Mouse (Mus musculus) hindbrain, embryonic 11.5 days (tissue): ENCODE measurements around the gene Cd244a. TPM values are rescaled to one million over a fixed set of nuclear protein-coding genes. Genes with fewer than 3 reads are reported as not detected.

ENCODE experiments used
- ATAC-seq: fragments of 200-750 bp; cut with Nextera tagmentation; 2 replicates; pipeline ENCODE4 v1.8.0; 2017; ENCODE audit warnings: mild to moderate bottlenecking, moderate TSS enrichment, moderate library complexity; ENCODE audit not compliant: low FRiP score
- DNase-seq: peaks from one replicate; pipeline ENCODE4 v3.0.0-alpha.2; 2015; ENCODE audit warnings: low spot score
- H3K27ac ChIP-seq: fragments of 300-500 bp; sonication (generic); 2 replicates; pipeline ENCODE4 v1.5.1; 2014; ENCODE audit warnings: mild to moderate bottlenecking, low read depth, low read length
- H3K27me3 ChIP-seq: fragments of 300-500 bp; sonication (generic); 2 replicates; pipeline ENCODE4 v1.6.1; 2014; ENCODE audit warnings: mild to moderate bottlenecking, low read length, moderate library complexity, mixed read lengths; ENCODE audit not compliant: control insufficient read depth, insufficient read depth
- H3K36me3 ChIP-seq: fragments of 300-500 bp; sonication (generic); 2 replicates; pipeline ENCODE4 v1.6.1; 2014; ENCODE audit warnings: mild to moderate bottlenecking, low read length, moderate library complexity, mixed read lengths; ENCODE audit not compliant: control insufficient read depth, insufficient read depth
- H3K4me1 ChIP-seq: fragments of 300-500 bp; sonication (generic); replicated peaks from 2 replicates; pipeline ENCODE4 v1.6.1; 2014; ENCODE audit warnings: low read length, mixed read lengths; ENCODE audit not compliant: control insufficient read depth, insufficient read depth
- H3K4me2 ChIP-seq: fragments of 300-500 bp; sonication (generic); replicated peaks from 2 replicates; pipeline ENCODE4 v1.6.1; 2014; ENCODE audit warnings: mild to moderate bottlenecking, low read depth, low read length
- H3K4me3 ChIP-seq: fragments of 300-500 bp; sonication (generic); 2 replicates; pipeline ENCODE4 v1.5.1; 2014; ENCODE audit warnings: low read depth, low read length
- H3K9ac ChIP-seq: fragments of 300-500 bp; sonication (generic); 2 replicates; pipeline ENCODE4 v1.6.1; 2014; ENCODE audit warnings: low read depth, low read length
- H3K9me3 ChIP-seq: fragments of 300-500 bp; sonication (generic); 2 replicates; pipeline ENCODE4 v1.6.1; 2016; ENCODE audit warnings: low read length; ENCODE audit not compliant: control insufficient read depth
- WGBS: fragments of 180-500 bp; shearing (Covaris S2); extraction: QIAGEN DNeasy Blood & Tissue Kit; methylation state at CpG from one replicate; pipeline ENCODE4 v1.1.7; 2014; 5-methylcytosine and 5-hydroxymethylcytosine counted together
- polyA plus RNA-seq: library from polyadenylated mRNA; unstranded; fragments of >200 nt; fragmentation: Nextera tagmentation; extraction: Ambion mirVana; gene quantifications from 2 replicates; pipeline ENCODE4 v1.2.1, GENCODE M21; 2014

Cd244a gene
- polyA plus RNA-seq, 1 experiment from 2014 or later = not detected

DNA sequence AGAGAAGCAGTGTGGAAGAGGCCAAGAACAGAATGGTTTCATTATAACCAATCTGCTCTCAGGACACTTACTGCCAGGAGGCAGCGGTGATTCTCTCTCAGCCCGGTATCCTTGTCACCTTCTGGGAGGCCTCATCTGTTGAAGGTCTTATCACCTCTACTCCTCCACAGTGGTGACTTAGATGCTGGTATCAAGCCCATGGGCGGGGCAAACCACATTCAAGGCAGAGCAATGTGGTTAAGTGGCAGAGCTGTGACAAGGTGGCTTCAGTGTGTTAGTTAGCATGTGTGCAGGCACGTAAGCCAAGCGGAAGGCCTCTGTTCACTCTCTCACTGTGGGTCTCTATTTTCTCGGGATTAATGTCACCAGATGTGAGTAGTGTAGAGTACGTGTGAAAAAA is 84.6 kb downstream of the Cd244a start:
- H3K4me3 ChIP-seq = no peak overlapping the region
- no peaks in the 10 kb centered on the region for H3K36me3 ChIP-seq
- H3K27me3 ChIP-seq = no peaks in the 10 kb centered on the region
- no peak overlapping the region for H3K9ac ChIP-seq
- no peak overlapping the region for H3K4me2 ChIP-seq
- WGBS = 84% methylated on average over 7 of the region's 7 CpGs
- H3K9me3 ChIP-seq = no peaks in the 10 kb centered on the region
- no peak for DNase-seq
- no peak for ATAC-seq
- no peaks in the 10 kb centered on the region for H3K4me1 ChIP-seq
- no peak overlapping the region for H3K27ac ChIP-seq

DNA sequence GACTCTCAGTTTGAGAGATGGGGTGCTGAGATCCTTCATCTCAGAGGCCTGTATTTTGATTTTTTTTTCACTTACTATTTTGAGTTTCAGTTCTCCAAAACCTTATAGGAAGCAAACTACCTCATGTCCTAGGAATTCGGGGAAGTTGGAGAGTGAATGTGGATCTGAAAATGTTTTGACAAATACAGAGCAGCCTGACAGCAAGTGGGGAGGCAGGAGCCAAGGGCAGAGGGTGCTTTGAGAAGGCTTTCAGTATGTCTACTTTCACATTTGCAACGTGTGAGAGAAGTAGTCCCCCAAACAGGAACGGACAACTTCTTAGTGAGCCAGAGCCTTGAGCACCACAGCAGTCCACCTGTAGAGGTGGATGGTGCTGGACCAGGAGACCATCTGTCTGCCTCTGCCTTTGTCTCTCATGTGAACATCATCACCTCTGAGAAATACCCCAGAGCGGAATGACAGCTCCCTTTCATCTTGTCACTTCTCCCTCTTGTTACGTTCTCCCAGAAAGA is 87.5 kb downstream of the Cd244a start:
- H3K4me1 ChIP-seq = no peaks in the 10 kb centered on the region
- no peak overlapping the region for H3K9ac ChIP-seq
- H3K4me3 ChIP-seq = no peak overlapping the region
- WGBS = 78% methylated on average over 5 of the region's 5 CpGs
- no peaks in the 10 kb centered on the region for H3K36me3 ChIP-seq
- H3K9me3 ChIP-seq = no peaks in the 10 kb centered on the region
- H3K4me2 ChIP-seq = no peak overlapping the region
- DNase-seq = no peak
- H3K27me3 ChIP-seq = no peaks in the 10 kb centered on the region
- H3K27ac ChIP-seq = no peak overlapping the region
- no peak for ATAC-seq

DNA sequence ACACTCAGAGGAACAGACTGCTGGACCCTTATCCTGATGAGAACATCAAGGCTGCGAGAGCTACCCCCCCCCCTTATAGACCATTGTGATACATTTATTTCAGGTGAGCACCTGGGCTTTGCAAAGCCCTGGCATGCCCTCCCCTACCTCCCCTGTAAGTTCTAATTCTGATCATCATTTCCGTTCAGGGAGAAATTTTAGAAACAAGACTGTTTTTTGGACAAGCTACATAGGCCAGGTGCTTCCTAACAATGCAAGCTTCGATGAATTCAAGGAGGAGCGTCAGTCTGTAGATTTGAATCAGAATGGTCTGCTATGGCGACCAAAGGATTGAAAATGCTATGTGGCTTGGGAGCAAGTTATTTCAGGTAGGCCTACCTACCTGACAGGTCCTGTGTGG is 88.7 kb downstream of the Cd244a start:
- H3K36me3 ChIP-seq = no peaks in the 10 kb centered on the region
- no peak overlapping the region for H3K4me2 ChIP-seq
- no peak overlapping the region for H3K27ac ChIP-seq
- no peak overlapping the region for H3K4me3 ChIP-seq
- WGBS = 84% methylated on average over 5 of the region's 5 CpGs
- no peak for DNase-seq
- H3K9ac ChIP-seq = no peak overlapping the region
- no peak for ATAC-seq
- H3K27me3 ChIP-seq = no peaks in the 10 kb centered on the region
- H3K9me3 ChIP-seq = no peaks in the 10 kb centered on the region
- no peaks in the 10 kb centered on the region for H3K4me1 ChIP-seq

DNA sequence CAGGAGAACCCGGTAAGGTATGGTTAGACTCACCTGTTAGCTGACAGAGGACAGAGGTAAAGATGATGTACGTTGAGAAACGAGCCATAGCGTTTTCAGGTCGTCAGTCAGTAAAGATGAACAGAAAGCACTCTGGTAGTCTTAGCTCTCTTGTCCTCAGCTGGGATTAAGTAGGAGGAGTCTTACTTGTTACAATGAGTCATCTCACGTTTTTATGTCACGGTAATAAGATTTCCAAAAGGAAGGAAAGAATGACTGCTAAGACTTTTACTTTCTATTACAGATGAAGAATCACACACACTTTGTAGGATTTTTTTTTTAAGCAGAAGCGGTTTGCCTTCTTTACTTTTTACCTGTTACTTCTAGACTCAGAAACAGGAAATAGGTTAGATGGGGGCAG is 89.8 kb downstream of the Cd244a start:
- Histone ChIP-seq H3K4me3 (no peak overlapping the region), H3K9ac (no peak overlapping the region), H3K27ac (no peak overlapping the region), H3K4me2 (no peak overlapping the region), H3K36me3 (no peaks in the 10 kb centered on the region), H3K27me3 (no peaks in the 10 kb centered on the region), H3K4me1 (no peaks in the 10 kb centered on the region), H3K9me3 (no peaks in the 10 kb centered on the region)
- no peak for ATAC-seq
- WGBS = 84% methylated on average over 8 of the region's 8 CpGs
- DNase-seq = no peak

DNA sequence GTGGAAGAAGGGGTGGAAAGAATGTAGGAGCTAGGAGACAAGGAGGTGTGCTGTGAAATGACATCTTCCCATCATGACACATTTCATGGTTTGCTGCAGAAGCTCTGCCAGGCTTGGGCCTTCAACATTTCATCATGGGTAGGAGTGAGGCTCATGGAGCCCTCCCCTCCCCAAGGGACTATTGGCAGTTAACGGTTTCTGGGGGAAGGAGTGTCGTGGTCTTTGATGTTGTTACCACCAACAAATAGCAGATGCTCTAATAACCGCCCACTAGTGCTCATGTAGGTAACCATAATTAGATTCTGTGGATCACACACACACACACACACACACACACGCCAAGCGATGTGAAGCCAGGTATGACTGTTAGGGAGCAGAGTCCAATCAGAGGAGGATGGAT is 93.7 kb downstream of the Cd244a start, which contains the start of gene Slamf7:
Slamf7 (minus strand) TSS at position 302 of the 400 bp plus-strand sequence.
- Histone ChIP-seq H3K27me3 (no peaks in the 10 kb centered on the region), H3K9ac (no peak within 1 kb of the TSS), H3K4me2 (no peak within 1 kb of the TSS), H3K4me1 (no peaks in the 10 kb centered on the region), H3K36me3 (no peaks in the 10 kb centered on the region), H3K9me3 (no peaks in the 10 kb centered on the region), H3K27ac (no peak within 1 kb of the TSS), H3K4me3 (no peak within 1 kb of the TSS)
- 92% methylated on average over 5 of the region's 5 CpGs for WGBS
- DNase-seq = no peak
- no peak for ATAC-seq

DNA sequence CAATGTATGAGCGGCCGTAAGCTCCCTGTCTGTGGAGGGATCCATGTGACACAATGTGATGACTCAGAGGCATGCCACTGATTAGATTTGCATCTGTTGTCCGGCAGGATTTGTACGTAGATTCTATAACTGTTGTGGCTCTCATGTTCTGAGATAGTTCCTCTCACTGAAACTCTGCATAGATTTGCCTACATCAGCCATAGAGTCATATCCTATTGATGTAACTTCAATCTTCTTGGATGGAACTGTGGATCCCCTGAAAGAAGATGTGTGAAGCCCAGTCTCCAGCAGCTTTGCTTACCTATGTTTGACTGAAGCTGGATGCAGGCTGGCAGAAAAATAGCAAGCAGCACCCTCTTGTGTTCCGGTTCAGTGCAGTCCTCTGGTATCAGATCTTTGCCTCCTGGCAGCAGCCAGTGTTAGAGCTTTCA is 99.6 kb downstream of the Cd244a start:
- Histone ChIP-seq H3K4me2 (no peak overlapping the region), H3K27me3 (no peaks in the 10 kb centered on the region), H3K36me3 (no peaks in the 10 kb centered on the region), H3K4me3 (no peak overlapping the region), H3K9ac (no peak overlapping the region), H3K4me1 (no peaks in the 10 kb centered on the region), H3K9me3 (no peaks in the 10 kb centered on the region), H3K27ac (no peak overlapping the region)
- ATAC-seq = no peak
- DNase-seq = no peak
- WGBS = 85% methylated on average over 5 of the region's 5 CpGs

Other genes starting within 250 kb of the Cd244a start
- 46.6 and 49.5 TPM in 2 replicates for gene Dedd, start 230.0 kb upstream of the Cd244a start, polyA plus RNA-seq
- gene Nit1, start 213.5 kb upstream of the Cd244a start, polyA plus RNA-seq = 30.7 and 35.3 TPM in 2 replicates
- 68.3 and 68.4 TPM in 2 replicates for gene Pfdn2, start 213.5 kb upstream of the Cd244a start, polyA plus RNA-seq
- 1.3 and 2.0 TPM in 2 replicates for gene Klhdc9, start 198.4 kb upstream of the Cd244a start, polyA plus RNA-seq
- gene Nectin4, start 189.1 kb upstream of the Cd244a start, polyA plus RNA-seq = 0.66 and 0.96 TPM in 2 replicates
- gene Arhgap30, start 170.2 kb upstream of the Cd244a start, polyA plus RNA-seq = 0.54 and 0.99 TPM in 2 replicates
- gene Usf1, start 147.9 kb upstream of the Cd244a start, polyA plus RNA-seq = 122 and 143 TPM in 2 replicates
- 3.3 and 4.3 TPM in 2 replicates for gene Tstd1, start 140.3 kb upstream of the Cd244a start, polyA plus RNA-seq
- gene F11r, start 121.7 kb upstream of the Cd244a start, polyA plus RNA-seq = 16.9 and 20.1 TPM in 2 replicates
- 15.4 and 17.5 TPM in 2 replicates for gene Alyref2, start 55.7 kb upstream of the Cd244a start, polyA plus RNA-seq
- gene Itln1, start 23.9 kb upstream of the Cd244a start, polyA plus RNA-seq = not detected in 2 replicates
- gene Ly9, start 48.2 kb downstream of the Cd244a start, polyA plus RNA-seq = not detected in 2 replicates
- not detected in 2 replicates for gene Slamf7, start 93.8 kb downstream of the Cd244a start, polyA plus RNA-seq
- 0.60 and 1.1 TPM in 2 replicates for gene Cd48, start 122.8 kb downstream of the Cd244a start, polyA plus RNA-seq
- 0.17 and 0.25 TPM in 2 replicates for gene Slamf1, start 207.9 kb downstream of the Cd244a start, polyA plus RNA-seq